Mouse (Mus musculus) kidney, adult 2 months (tissue): ENCODE measurements around the gene Wfdc18. TPM values are rescaled to one million over a fixed set of nuclear protein-coding genes. Genes with fewer than 3 reads are reported as not detected.

ENCODE experiments used
- DNase-seq: peaks from one replicate; pipeline ENCODE4 v3.0.0; 2021
- H3K27ac ChIP-seq: fragments of 200-500 bp; 2 replicates; pipeline ENCODE4 v1.5.1; 2012; ENCODE audit warnings: low read depth, low read length, control low read depth, inconsistent platforms; ENCODE audit not compliant: insufficient read depth
- H3K27me3 ChIP-seq: fragments of 200-500 bp; replicated peaks from 2 replicates; pipeline ENCODE4 v1.6.1; 2012; ENCODE audit warnings: mild to moderate bottlenecking, moderate library complexity, low read length, inconsistent platforms; ENCODE audit not compliant: control insufficient read depth, insufficient read depth
- H3K36me3 ChIP-seq: fragments of 200-500 bp; 2 replicates; pipeline ENCODE4 v1.6.1; 2012; ENCODE audit warnings: mild to moderate bottlenecking, moderate library complexity, low read length, inconsistent platforms; ENCODE audit not compliant: control insufficient read depth, insufficient read depth
- H3K4me1 ChIP-seq: fragments of 200-500 bp; 2 replicates; pipeline ENCODE4 v1.6.1; 2011; ENCODE audit warnings: low read length; ENCODE audit not compliant: control insufficient read depth, insufficient read depth
- H3K4me3 ChIP-seq: fragments of 200-500 bp; 2 replicates; pipeline ENCODE4 v1.5.1; 2011; ENCODE audit warnings: mild to moderate bottlenecking, low read depth, low read length, control low read depth; ENCODE audit not compliant: insufficient read depth
- CTCF ChIP-seq: fragments of 200-500 bp; conservative IDR thresholded peaks from 2 replicates; pipeline ENCODE4 v1.5.1; 2011; ENCODE audit warnings: low read depth, mild to moderate bottlenecking, control low read depth, low read length, moderate library complexity, mixed read lengths; ENCODE audit not compliant: insufficient read depth, insufficient read length
- POLR2A ChIP-seq: fragments of 200-500 bp; IDR thresholded peaks from one replicate; pipeline ENCODE4 v1.6.1; 2011; ENCODE audit warnings: low read depth, low read length, control low read depth
- WGBS: fragments of 180-500 bp; shearing (Covaris S2); methylation state at CpG from one replicate; pipeline ENCODE4 v1.1.7; 2018; 5-methylcytosine and 5-hydroxymethylcytosine counted together
- polyA plus RNA-seq: library from polyadenylated mRNA; depleted of rRNA; stranded (reverse); fragments of >200 nt; gene quantifications from 2 replicates; pipeline ENCODE4 v1.2.3, GENCODE M21; 2012; rRNA removed

The Wfdc18 gene
- polyA plus RNA-seq = not detected in 2 replicates

- TF ChIP-seq CTCF (no peak), POLR2A (no peak)
- H3K27me3 ChIP-seq = no peaks in the 10 kb centered on the region; the same call in 1 of the 2 replicates
- no peak within 1 kb of the TSS for H3K4me3 ChIP-seq
- no peak within 1 kb of the TSS for H3K27ac ChIP-seq
- no peaks in the 10 kb centered on the region for H3K4me1 ChIP-seq
- no peaks in the 10 kb centered on the region for H3K36me3 ChIP-seq
- WGBS = 66% methylated on average over 4 of the region's 4 CpGs
- DNase-seq = no peak
Measured at GRCm38 (mm10) chr11:83708715-83709114, at the start of gene Wfdc18. TSS of gene Wfdc18 (plus strand) at chr11:83709015.

- no peak for DNase-seq
- Histone ChIP-seq H3K27me3 (no peaks in the 10 kb centered on the region), H3K27ac (no peak within 1 kb of the TSS), H3K4me1 (no peaks in the 10 kb centered on the region), H3K36me3 (no peaks in the 10 kb centered on the region), H3K4me3 (no peak within 1 kb of the TSS)
- TF ChIP-seq POLR2A = no peak
- no peak for TF ChIP-seq CTCF
- WGBS = 83% methylated on average over 6 of the region's 6 CpGs
Measured at GRCm38 (mm10) chr11:83662204-83662603, 46.6 kb upstream of the Wfdc18 start, which contains the start of gene Ccl4. TSS of gene Ccl4 (plus strand) at chr11:83662584.

- DNase-seq = no peak
- Histone ChIP-seq H3K27ac (no peak overlapping the region), H3K27me3 (no peaks in the 10 kb centered on the region), H3K4me3 (no peak overlapping the region), H3K36me3 (no peaks in the 10 kb centered on the region), H3K4me1 (no peaks in the 10 kb centered on the region)
- WGBS = 60% methylated on average over 5 of the region's 5 CpGs
- TF ChIP-seq POLR2A (no peak), CTCF (no peak)
Measured at GRCm38 (mm10) chr11:83663532-83663931, 45.3 kb upstream of the Wfdc18 start.

GRCm38 (mm10) chr11:83671743-83672142 lies 37.1 kb upstream of the Wfdc18 start:
- Histone ChIP-seq H3K36me3 (no peaks in the 10 kb centered on the region), H3K4me1 (no peaks in the 10 kb centered on the region), H3K27me3 (no peaks in the 10 kb centered on the region), H3K4me3 (no peak overlapping the region), H3K27ac (no peak overlapping the region)
- TF ChIP-seq CTCF = no peak
- TF ChIP-seq POLR2A = no peak
- DNase-seq = no peak

- TF ChIP-seq POLR2A = no peak
- TF ChIP-seq CTCF = no peak
- 75% methylated on average over 1 of the region's 1 CpGs for WGBS
- Histone ChIP-seq H3K4me1 (no peaks in the 10 kb centered on the region), H3K4me3 (no peak overlapping the region), H3K36me3 (no peaks in the 10 kb centered on the region), H3K27me3 (no peaks in the 10 kb centered on the region), H3K27ac (no peak overlapping the region)
- no peak for DNase-seq
Measured at GRCm38 (mm10) chr11:83675665-83676064, 33.1 kb upstream of the Wfdc18 start.

- 83% methylated on average over 1 of the region's 1 CpGs for WGBS
- no peaks in the 10 kb centered on the region for H3K36me3 ChIP-seq
- TF ChIP-seq CTCF (no peak), POLR2A (no peak)
- H3K27ac ChIP-seq = no peak overlapping the region
- H3K4me3 ChIP-seq = no peak overlapping the region
- no peaks in the 10 kb centered on the region for H3K4me1 ChIP-seq
- no peak for DNase-seq
- no peaks in the 10 kb centered on the region for H3K27me3 ChIP-seq
Measured at GRCm38 (mm10) chr11:83689918-83690317, 18.9 kb upstream of the Wfdc18 start.

- Histone ChIP-seq H3K27me3 (no peaks in the 10 kb centered on the region), H3K4me1 (no peaks in the 10 kb centered on the region), H3K36me3 (no peaks in the 10 kb centered on the region), H3K4me3 (no peak overlapping the region), H3K27ac (no peak overlapping the region)
- DNase-seq = no peak
- WGBS = 63% methylated on average over 1 of the region's 1 CpGs
- TF ChIP-seq CTCF (no peak), POLR2A (no peak)
Measured at GRCm38 (mm10) chr11:83692008-83692407, 16.8 kb upstream of the Wfdc18 start.
